Mouse (Mus musculus): ENCODE measurements around the gene Blcap. TPM values are rescaled to one million over a fixed set of nuclear protein-coding genes. Genes with fewer than 3 reads are reported as not detected.

Gene Blcap
- polyA plus RNA-seq, 1 experiment = 61.9 TPM

DNA sequence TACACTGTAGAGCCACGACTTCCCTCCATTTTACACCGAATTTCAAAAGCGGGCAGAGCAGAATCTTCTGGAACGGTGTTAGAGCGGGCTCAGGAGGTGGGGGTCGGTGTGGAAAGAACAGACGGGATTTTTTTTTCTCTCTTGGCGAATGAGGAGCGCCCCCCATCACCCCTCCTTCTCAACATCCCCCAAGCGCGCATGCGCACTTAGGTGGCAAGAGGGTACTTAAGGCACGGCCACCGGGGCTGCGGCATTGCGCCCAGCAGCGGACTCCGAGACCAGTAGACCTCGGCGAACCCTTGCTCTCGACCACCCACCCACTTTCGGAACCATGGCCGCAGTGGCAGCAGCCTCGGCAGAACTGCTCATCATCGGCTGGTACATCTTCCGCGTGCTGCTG, 11.2 kb downstream of the Blcap start, which contains the start of gene Nnat:
TSS of gene Nnat (plus strand) at position 221 of the 400 bp plus-strand sequence.
- no peak for DNase-seq (ENCODE audit: low spot score)

DNA sequence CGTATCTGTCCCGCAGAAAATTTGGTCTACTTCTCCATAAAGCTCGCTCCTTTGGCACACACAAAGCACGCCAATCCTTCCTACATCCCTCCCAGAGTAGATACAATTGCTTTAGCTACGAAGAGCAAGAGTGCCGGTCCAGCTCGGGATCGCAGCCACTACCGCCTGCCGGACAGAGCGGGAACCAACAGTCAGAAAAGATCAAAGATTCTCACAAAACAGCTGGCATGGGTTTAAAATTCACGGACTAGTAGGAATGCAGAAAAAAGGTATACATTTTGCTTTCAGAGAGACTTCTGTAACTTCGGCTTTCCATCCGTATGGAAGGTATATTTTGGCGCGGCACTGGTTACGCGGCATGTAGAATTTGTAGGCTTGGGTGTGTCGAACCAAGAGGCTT, 11.6 kb downstream of the Blcap start:
- DNase-seq (ENCODE audit: low spot score) = no peak

DNA sequence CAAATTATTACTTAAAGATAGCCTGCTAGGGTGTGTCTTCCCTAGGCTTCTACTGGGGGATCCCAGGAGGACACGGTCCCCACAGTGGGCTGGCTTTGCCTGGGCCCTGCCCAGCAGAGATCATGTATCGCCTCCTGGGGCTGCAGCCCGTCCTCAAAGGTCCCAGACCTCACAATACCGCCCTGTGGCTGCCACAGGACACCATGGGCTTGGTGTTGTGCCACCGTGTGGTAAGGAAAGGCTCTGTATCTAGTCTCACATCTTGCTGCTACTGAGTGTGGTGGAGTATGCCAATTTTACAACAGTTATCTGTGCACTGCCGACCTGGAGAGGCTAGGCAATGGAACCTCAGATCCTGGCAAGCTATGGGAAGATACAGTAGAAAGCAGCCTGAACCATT, 12.6 kb downstream of the Blcap start:
- no peak for DNase-seq (ENCODE audit: low spot score)

DNA sequence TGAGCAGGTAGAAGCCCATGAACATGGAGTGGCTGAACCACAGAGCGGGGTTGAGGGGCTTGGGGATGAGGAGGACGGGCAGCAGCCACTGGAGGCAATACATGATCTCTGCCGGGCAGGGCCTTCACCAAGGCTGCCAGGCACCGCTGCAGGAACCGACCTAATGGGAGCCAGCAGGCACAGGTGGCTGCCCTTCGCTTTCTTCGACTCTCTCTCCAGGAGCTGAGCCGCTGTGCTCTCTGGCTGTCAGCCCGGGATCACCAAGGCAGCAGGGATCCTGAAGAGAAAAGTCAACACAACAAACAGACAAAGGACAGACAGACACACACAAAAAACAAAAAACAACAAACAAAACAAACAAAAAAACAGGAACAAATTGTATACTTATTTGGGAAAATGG, 13.0 kb downstream of the Blcap start:
- no peak for DNase-seq (ENCODE audit: low spot score)

DNA sequence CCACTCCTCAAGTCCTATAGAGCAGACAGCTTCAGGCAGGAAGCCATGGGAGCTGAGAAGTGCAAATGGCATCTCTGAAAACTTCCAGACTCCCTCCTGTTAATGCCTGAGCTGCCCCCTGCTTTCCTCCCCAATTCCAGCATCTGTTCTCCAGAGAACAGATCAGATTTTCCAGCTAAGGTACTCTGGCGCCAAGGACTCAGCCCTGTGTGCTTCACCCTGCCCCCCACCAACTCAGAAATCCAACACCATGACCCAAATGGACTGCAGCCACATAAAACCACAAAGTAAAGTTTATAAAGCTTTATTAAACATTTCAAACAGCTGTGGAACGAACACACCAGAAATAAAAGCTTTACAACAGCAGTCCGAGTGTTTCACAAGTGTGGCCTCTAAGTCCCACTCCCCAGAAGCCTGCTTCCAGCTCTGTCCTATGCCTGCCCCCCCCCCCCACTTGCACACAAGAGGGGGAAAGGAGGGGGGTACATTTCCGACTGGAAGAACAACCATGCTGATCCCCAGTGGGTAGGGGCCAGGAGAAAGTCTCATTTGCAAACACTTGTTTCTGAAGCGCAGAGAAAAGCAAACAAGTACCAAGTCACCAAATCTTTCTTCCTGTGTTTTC, 14.9 kb downstream of the Blcap start:
- no peak for DNase-seq (ENCODE audit: low spot score)

DNA sequence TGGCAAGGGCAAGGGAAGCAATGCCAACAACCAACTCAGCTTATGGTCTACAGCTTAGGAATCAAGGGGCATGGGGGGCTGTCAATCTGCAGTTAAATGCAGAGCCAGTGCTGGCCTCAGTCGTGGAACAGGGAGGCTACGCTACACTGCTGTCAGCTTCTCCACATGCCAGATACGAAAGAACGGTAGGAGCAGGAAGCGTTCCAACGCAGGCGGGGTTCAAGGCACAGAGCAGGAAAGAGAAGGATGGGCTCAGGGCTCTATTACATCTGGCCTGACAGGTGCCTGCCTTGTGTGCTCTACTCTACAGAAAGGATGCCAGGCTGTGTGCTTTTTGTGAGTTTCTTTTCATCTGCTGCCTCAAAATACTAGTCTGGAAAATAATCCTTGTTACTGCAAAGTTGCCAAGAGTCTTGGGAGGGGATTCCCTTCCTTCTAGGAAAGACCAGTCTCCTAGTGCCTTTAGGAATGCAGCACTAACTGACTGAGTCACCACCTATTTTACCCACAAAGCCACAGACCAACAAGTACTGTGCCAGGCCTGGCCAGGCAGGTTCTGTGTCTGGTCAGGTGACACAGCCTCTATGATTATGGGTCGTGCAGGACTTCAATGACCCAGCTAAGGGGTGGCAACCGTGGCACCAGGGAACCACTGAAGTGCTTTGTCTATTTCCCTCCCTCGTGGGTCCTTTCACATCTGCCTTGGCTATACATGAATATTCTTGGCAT, 18.8 kb downstream of the Blcap start:
- DNase-seq (ENCODE audit: low spot score) = no peak

DNA sequence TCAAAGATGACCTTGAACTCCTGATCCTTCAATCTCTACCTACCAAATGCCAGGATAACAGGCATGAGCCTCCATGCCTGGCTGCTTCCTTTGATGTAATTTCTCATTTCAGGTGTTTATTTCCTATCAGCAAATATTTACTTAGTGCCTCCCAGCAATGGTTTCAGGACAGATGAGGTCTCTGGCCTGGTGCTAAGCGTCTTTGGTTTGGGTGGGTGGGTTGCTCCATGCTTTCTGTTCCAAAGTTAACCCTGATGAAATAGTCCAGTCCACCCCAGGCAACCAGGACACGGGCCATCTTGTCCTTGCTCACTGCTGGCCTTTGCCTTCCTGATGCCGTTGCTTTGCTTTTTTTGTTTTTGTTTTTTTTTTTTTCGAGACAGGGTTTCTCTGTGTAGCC, 20.8 kb downstream of the Blcap start:
- no peak for DNase-seq (ENCODE audit: low spot score)

DNA sequence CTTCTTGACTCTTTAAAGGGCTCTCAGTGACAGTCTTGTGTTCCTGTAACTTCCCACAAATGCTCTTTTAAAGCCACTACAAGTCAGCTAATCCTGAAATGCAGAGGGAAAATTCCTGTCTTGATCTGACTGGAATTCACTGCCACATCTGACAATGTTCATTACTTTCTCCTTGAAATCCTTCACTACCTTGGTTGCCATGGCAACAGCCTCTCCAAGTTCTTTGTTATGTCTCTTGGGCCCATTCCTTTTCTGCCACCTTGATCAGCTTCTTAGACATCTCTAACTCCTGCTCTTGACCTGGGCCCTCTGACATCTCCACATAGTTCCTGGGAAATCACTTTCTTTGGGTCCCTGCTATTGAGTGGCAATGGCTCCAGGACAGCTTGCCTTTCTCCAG, 24.4 kb downstream of the Blcap start:
- DNase-seq (ENCODE audit: low spot score) = no peak

DNA sequence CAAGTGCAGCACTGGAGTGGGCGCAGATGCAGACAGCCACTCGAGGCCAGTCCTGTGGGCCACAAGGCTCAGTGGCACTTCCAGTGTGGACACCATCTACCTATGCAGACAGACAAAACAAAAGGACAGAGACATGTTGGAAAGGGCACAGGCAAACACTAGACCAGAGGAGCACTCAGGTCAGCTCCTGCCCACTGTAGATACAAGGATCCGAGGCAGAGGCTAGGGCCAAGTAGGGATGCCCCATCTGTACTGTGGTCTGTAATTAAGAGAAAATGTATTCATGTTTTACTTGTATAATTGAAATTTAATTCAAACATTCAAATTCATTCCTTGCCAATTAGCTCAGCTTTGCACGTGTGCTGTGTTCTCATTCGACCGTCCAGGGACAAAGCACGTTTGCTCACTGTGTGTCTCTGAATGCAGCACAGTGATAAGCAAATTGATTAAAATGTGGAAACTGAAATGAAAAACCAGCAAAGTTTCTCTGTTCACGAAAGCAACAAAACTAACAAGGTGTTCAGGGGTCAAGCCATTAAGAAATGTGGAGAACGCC, 26.7 kb downstream of the Blcap start:
- DNase-seq (ENCODE audit: low spot score) = no peak

DNA sequence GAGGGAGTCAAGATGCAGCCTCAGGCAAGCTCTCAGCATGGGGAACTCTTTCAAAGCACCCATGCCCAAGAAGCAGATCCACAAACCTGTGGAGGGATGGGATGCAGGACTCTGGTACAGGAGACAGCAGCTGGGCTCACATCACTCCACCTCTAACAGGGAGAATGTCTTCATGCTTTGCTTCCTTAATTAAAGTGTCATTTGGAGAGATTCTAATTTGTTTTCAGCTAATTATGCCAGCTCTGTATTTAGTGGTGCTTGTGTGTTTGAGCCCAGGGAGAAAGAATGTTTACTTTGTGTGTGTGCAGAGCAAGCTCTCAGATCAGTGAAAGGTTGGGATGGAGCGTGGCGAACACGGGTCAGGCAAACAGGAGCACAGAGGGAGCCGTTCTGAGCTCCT, 28.7 kb downstream of the Blcap start:
- DNase-seq (ENCODE audit: low spot score) = no peak

DNA sequence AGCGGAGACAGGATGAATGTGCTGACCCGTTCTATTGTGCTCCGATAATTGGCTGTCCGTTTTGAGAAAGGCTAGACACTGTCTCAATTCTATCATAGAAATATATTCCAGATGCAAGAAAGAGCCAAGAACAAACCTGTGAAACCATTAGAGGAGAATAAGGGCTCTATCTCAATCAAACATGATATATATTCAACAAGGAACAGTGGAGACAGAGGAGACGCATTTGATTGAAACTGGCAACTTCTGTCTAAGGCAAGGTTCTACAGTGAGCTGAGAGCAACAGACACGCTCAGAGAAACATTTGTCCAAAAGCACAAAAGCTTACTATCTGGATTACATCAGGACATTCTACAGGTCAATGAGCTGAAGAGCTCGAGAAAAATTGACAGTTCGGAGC, 29.4 kb downstream of the Blcap start:
- DNase-seq (ENCODE audit: low spot score) = no peak

DNA sequence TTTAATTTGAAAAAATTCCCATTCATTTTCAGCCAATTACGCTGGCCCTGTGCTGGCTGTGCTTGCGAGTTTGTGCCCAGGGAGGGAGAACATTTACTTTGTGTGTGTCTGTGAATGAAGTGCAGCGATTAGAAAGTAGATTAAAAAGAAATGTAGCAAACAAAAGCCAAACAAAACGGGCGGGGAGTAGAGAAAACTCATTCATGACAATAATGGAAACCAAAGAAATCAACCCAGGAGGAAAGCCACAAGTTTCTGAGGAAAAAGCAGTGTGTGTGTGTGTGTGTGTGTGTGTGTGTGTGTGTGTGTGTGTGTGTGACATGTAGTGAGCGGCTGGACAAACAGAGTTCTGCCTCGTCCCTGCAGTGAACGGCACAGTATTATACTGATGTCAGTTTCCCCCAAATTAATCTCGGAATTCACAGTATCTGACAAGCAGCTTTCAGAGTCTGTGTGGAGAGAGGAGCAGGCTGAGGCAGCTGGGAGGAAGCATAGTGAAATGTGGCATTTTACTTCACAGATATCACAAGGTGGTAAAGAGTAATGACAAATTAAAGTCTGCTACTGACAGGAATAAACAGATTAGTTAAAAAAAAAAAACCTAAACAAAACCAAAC, 30.0 kb downstream of the Blcap start:
- no peak for DNase-seq (ENCODE audit: low spot score)

DNA sequence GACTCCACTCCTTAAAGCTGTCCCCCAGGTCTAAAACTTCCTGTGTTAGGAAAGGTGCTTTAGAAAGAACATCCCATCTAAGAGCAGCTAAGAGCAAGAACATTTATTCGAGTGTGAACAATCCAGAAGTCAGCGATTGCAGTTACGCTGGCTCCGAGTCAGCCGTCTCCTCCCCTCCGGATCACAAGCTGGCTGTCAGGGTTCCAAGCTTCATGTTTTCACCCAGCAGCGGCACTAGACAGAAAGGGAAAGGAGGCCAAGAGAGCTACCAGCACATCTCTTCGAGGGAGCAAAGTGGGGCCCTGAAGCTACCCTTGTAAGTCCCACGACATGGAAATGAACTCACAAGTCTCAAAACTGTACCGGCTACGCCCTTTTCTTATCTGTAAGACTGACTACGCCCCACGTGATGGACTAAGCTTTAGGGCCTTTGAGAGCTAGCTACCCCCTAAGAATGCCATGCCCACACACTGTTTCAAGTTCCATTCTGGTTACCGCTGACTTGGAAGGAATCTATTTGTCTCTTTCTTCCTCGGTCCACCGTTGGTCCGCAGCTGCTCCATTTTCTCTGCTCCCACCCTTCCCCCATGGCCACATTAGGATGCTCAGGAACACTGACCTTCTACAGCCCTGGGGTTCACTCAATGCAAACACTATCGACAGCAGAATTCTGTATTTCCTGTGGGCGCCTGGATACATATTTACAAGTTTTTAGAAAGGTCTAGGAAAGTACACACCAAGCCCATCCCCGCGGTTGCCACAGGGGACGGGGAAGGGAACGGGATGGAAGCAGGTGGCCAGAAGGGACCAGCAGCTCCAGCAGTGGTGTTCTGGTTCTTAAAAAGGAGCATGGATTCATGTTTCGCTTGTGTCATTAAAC, 30.8 kb downstream of the Blcap start:
- no peak for DNase-seq (ENCODE audit: low spot score)

DNA sequence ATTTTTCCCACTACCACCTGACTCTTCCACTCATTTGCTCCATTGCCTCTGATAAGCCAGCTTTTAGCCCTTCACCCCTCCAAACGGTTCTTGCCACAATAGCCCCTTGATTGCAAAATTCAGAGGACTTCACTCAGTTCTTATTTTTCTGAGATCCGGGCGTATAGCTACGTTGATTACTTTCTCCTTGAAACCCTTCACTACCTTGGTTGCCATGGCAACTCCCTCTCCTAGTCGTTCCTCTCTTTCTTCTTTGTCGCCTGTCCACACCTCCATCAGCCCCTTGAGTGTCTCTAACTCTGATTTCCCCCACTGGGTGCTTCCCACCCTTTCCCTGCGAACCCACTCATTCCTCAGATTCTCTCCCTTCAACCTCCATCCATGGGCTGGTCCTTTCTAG, 34.0 kb downstream of the Blcap start:
- no peak for DNase-seq (ENCODE audit: low spot score)

DNA sequence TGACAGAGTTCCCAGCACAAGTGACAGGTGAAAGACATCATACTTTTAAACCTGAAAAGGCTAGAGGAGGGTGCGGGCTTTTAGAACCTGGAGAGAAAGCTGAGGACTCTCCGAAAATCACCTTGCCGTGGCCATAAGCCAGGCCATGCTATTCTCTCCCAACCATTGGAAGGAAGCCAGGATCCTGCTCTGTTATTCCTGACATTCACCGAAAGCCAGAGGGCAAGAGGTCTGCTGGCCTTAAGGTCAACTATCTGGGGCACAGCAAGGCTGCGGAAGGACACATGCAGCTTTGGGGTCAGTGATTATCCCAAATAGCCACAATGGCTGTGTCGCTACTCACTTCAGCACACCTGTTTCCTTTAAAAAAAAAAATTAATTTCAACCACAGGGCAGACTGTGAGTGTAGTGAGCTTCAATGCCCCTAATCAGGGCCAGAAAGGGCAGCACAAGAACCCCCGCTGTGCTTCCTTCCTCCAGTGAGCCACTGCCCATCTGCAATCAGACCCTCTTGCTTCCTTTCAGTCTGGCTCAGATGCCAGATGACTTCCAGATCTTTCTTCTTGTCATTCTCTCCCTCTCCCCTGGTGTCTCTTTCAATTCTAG, 34.5 kb downstream of the Blcap start:
- DNase-seq (ENCODE audit: low spot score) = no peak

DNA sequence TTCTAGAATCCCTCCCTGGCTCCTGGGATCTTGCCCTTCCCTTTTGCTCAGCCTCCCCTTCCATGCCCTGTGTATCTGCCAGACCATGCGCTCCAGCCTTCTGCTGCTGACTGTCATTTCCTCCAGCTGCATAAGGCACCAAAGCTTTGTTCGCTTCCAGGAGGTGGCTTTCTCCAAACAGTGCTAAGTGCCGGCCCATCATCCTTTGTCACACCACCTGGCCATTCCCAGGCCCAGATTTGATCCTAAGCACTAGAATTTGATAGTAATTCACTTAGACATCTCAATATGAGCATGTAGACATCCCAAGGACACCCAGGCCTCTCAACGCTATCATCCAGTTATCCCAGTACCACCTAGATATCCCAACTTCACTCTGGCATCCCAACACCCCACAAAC, 36.9 kb downstream of the Blcap start:
- no peak for DNase-seq (ENCODE audit: low spot score)

DNA sequence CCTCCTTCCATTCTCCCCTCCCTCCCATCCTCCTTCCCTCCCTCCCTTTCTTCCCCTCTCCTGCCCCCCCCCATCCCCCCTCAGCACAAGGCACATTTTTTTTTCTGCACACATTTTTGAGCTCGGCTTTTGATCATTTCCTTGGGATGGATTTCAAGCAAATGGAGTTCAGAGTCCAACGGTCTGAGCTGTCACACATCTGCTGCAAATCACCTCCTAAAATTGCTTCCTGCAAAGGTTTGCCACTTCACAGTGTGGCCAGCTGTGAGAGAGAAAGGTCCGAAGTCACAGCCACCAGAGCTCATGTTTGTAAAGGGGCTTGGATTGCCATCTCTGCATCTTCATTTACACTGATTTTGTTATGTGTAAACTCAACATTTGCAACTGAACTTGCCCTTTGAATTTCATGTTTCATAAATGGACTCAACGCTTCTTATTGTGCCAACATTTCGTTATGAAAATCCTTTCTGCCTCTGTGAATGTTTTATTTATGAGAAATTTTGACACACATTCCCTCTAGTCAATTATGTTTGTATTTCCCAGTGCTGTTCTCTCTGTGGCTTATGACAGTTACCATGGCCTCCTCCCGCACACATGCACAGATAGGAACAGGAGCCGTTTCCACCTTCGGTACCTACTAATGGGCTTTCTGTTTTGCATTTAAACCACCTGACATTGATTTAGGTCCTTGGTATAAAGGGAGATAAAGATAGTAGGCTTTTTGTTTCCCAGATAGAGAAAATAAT, 39.2 kb downstream of the Blcap start:
- no peak for DNase-seq (ENCODE audit: low spot score)

DNA sequence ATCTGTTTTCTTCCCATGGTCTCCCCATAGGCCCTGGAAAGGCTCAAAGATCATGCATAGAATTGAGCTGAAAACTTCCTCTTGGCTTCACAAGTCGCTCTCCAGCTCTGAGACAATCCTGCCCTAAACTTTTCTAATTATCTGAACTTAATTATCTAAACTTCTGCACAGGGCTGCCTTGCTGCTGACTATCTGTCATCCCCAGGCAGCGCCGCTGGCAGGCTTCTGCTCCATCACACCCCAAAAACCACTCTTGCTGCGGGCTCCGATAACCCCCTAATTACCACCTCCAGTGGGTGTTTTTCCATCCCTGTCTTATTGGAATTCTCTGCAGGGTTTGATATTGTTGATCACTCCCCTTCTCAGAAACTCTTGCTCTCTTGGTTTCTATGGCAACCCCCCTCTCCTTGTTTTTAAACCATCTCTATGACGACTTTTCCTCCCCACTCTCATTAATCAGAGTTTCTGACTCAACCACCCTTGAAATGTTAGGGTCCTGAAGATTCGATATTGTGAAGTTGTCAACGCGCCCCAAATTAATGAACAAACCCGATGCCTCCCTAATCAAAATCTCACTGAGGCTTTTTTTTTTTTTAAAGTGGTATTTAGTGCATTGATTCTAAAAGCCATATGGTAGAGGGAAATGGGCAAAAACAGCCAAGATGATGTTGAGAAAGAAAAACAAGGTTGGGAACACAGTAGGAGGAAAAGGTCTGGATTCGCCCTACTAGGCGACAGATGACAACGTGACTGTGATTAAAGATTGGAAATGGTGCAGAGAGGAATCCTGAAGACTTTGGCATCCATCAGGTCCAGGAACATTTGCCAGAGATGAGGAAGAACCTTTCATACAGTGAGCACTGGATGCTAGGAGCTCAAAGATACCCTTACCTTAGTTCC, 40.8 kb downstream of the Blcap start:
- no peak for DNase-seq (ENCODE audit: low spot score)

DNA sequence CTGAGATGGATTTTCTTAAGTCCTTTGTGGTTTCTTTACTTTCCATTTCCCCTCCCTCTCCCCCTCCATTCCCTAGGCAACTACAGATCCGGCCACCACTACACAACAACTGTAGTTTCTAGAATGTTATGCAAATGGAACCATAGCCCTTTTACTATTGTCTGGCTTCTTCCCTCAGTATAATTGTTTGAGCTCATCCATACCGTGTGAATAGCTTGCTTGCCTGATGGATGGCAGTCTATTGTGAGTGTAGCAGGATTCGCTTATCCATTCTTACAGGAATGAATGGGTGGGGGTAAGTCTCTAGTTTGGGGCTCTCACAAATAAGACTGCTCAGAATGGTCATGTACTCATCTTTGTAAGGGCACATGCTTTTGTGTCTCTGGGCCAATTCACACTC, 48.5 kb downstream of the Blcap start:
- no peak for DNase-seq (ENCODE audit: low spot score)

DNA sequence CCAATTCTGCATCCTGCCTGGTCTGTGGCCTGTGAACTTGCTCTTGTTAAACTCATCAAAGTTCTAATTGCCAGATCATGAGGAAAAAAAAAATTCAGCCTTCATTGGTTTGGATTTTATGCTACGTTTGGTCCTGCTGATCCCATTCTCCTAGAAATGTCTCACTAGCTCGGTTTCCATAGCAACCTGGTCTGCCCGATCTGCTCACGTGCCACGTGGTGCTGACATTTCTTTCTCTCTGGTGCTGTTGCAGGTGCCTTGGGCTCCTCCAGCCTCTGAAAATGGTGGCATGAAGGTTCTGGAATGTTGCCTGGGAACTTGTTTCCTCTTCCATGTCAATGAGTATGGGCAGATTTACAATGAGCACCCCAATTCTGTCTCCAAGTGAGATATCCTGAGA, 50.6 kb downstream of the Blcap start:
- DNase-seq (ENCODE audit: low spot score) = no peak

Measured in urinary bladder, adult 2 months (tissue).